Mouse (Mus musculus) lung, postnatal 14 days (tissue): ENCODE results near the gene Lmna.

Source experiments
- DNase-seq: peaks from one replicate; pipeline ENCODE4 v3.0.0; 2021

The Lmna gene

DNA sequence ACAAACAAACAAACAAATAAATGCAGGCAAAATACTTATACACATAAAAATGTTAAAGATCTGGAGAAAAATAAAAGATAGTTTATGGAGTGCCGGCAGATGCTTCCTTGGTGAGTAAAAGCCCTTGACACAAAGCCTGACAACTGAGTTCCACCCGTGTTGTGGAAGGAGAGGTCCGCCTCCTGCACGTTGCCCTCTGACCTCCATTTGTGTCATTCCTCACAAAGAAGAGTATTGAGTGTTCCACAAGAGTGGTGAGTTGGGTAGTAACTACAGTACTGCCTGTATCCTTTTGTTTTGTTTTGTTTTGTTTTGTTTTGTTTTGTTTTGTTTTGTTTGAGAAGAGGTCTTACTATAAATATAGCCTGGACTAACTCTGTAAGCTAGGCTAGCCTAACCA is 10.2 kb downstream of the Lmna start:
- no peak for DNase-seq

DNA sequence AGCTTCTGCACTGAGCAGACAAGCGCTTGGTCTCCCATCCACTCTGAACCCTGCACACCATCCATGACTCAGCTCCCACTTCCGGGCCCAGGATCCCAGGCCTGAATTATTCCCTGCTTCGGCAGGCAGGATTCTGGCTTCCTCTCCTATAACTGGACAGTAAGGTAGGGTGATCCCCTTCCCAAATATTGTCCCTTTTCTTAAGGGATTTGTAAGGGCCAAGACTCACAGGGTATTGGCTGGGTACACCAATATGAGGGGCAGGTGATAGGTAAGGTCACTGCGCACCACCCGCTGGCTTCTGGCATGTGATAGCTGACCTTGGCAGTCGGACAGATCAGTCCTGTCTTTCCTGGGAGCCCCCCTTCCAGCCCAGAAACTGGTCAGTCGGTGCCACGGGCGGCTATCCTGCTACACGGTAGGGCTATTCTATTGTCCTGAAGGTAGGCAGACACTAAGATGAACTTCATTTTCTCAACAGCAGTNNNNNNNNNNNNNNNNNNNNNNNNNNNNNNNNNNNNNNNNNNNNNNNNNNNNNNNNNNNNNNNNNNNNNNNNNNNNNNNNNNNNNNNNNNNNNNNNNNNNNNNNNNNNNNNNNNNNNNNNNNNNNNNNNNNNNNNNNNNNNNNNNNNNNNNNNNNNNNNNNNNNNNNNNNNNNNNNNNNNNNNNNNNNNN is 13.9 kb downstream of the Lmna start:
- no peak for DNase-seq

DNA sequence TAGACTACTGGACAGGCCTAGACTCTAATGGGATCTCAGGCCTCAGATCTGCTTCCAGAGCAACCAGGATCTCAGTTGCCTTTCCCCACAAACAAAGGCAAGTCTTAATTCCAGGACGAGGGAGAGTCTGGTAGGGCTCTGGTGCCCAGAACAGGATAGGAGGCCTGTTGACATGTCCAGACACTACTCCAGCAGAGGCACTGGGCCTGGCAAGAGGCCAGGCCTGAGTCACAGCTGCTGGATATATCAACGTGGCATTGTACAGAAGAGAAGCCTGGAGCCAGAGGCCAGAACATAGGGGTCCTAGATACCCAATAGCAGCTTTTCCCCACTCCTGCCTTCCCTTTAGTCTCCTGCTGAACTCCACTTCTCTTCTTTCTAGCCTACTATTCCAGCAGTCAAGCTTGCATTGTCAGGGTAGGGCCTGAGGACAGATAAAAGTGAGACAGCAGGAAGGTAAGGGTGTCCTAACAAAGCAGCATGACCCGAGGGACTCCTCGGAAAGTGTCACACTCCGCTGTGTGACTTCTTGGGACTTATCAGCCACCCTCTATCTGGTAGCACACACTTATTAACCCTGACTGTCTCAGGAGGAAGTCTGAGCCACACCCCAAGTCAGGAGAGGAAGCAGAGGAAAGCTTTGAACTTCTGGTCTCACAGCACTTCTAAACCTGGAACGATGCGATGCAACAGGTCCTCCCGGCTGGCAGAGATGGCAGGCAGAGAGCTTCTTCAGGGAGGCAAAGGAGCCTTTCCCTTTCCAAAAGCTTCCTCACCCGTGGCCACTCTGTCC is 14.7 kb downstream of the Lmna start:
- peak; percentile 66 for DNase-seq

DNA sequence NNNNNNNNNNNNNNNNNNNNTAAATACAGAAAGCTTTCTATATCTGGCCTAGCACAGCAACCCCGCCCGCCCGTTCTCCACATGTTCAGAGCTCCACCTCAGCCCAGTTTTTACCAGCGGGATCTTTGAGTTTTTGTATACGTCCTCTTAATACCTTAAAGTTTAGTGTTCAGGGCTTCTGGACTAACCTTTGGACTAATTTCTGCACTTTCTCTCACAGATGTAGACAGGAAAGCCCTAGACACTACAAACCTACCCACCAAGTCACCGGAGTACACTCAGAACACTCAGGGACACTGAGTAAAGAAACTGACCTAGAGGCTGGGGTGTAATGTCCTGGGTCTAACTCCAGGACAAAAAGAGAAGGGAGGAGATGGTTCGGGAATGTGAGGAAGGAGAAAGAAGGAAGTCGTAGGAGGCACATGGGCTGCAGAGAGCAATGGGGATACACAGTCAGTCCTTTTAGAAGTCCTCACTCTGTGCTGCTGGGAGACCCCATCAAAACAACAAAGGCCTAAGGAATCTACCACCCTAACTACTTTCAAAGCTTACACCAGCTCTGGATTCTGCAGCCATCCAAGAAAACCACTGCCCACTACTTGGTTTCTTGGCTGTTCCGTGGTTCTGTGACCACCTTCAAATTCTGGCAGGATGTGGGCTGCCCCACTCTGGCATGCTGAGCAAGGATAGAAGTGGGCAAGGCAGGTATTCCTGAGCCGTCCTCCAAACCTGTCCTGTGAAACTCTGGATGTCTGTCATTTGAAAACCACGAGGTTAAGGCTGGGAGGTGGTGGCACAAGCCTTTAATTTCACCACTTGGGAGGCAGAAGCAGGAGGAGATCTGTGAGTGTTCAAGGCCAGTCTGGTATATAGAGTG is 15.8 kb downstream of the Lmna start:
- no peak for DNase-seq

DNA sequence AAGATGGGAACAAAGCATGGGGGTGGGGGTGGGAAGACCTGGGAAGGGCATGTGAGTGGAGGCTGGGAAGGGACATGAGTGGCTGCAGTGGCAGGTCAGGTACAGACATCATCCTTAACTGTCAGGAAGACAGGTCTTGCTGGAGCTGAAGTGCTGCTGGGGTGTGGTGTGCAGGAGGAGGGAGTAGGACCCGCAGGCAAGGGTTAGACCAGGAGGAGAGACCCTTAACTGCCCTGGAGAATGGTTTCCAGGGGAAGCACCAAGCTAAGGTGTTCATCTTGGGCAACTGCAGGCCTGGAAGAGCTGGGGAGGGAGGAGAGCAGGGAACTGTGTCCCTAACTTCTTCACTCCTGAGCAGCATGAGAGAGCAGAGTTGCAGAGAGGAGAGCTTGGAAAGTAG is 22.4 kb downstream of the Lmna start:
- no peak for DNase-seq

DNA sequence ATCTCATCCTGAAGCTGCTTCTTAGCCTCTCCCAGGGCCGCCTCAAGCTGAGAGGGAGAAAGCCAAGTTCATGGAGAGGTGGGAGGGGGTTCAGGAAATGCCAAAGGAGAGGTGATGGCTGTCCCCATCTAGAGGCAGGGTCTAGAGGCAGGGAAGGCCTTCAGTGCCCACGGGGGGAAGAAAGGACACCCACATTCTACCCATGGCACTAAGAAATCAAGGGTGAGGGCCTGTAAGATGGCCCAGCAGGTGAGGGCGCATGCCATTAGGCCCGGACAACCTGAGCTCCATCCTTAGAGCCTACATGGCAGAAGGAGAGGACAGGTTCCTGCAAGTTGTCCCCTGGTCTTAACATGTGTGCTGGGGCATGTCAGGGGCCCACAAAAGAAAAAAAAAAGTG is 22.9 kb downstream of the Lmna start:
- DNase-seq, result no peak

DNA sequence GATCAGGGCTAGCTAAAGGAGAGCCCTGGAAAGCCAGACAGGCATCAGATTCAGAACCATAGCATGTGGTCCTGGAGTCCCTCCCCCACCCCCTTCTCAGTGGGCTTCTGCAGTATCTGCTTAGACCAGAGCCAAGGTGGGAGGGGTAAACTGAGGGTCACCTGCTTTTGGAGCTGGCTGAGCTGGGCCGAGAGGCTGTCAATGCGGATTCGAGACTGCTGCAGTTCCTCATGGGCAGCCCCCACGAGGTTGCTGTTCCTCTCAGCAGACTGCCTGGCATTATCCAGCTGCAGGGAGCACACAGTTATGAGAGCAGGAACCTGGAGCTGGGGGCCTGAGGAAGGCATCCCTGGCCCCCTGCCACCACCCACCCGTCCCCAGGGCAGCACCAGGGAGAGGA is 23.7 kb downstream of the Lmna start:
- no peak for DNase-seq

DNA sequence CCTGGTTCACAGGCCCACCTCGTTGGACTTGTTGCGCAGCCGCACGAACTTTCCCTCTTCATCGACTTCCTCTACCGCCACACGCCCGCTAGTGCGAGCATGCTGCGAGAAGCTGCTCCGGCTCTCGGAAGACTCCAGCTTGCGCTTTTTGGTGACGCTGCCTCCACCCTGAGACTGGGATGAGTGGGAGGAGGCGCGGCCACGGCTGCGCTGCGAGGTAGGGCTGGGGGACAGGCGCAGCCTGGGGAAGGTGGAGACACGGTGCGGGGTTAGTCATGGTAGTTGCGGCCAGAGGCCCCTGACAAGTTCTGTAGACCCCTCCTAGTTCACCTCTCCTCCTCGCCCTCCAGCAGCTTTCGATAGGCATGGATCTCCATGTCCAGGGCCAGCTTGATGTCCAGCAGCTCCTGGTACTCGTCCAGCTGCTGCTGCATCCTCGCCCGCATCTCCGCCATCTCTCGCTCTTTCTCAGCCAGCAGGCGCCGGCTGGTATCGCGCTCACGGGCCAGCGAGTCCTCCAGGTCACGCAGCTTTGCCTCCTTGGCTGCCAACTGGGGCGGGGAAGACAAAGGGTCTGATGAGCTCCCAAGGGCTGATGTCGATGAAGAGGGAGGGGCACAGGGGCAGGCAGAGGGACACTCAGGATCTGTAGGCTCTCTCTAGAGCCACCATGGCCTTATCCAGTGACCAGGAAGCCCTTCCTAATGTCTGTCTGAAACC is 25.0 kb downstream of the Lmna start:
- DNase-seq, result no peak

DNA sequence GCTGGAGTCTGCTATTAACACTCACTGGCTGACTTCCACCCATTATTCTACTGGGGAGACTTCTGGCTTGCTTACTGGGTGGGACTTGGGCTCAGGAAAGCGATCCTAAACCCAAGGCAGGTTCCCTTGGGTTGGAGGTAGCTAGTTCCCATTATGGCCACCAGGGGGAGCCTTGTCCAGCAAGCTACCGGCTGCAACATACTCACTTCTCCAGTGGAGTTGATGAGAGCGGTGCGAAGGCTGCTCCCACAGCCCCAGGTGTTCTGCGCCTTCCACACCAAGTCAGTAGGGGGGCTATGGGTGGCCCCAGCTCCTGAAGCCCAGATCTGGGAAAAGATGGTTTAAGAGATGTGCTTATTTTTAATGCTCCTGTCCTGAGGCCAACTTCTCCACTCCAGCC is 26.1 kb downstream of the Lmna start:
- DNase-seq, result peak; percentile 85

DNA sequence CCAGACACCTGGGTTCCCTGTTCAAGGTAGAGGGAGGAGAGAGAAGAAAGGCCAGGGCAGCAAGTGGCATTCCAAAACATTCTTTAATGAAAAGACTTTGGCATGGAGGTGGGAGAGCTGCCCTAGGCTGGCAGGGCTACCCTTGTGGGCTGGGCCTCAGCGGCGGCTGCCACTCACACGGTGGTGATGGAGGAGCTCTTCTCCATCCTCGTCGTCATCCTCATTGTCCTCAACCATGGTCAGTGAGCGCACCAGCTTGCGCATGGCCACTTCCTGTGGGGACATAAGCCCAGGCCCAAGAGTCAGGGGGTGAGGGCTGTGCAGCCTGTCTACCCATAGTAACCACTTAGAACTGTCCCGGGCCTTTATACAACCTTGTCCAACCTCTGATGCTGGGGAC is 26.6 kb downstream of the Lmna start:
- DNase-seq, result no peak

DNA sequence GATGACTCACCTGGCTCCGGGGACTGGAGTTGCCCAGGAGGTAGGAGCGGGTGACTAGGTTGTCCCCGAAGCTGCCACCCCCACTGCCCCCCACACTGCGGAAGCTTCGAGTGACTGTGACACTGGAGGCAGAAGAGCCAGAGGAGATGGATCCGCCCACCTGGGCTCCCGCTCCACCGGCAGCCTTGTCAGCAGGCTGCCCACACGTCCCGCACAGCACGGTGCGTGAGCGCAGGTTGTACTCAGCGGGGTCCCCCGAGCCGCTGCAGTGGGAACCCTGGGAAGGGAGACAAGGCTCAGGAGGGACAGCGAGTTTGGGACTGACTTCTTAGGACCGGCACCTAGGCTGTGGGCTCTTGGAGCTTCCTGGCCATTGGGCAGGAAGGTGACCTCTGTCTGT is 27.4 kb downstream of the Lmna start:
- no peak for DNase-seq

DNA sequence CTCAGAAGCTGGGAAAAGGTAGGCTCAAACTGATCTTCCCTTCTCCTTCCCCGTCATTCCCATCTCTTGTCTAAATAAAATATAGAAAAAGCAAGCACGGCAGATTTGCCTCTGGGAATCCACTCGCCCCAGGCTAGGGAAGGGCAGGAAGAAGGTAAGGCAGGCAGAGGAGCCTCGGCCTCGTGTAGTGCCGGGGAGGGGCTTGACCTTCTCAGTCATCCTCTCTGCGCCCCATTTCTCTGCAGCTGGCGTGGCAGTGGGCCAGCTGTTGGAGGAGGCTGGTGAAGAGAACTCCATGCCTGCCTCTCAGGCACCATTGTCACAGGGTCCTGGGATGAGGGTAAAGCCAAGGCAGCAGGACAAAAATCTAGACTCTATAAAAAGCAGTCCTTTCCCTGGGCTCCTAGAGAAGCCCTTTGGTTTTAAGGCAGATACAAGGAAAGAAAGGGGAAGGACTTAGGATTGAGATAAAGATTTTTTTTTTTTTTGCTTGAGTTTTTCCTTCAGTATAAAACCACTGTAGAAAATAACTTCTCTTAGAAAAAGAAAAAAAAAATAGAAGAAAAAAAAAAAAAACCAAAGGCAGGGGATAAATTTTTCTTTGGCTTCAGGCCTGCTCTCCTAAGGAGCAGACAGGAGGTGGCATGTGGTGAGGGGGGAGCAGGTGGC is 28.2 kb downstream of the Lmna start:
- DNase-seq, result no peak

DNA sequence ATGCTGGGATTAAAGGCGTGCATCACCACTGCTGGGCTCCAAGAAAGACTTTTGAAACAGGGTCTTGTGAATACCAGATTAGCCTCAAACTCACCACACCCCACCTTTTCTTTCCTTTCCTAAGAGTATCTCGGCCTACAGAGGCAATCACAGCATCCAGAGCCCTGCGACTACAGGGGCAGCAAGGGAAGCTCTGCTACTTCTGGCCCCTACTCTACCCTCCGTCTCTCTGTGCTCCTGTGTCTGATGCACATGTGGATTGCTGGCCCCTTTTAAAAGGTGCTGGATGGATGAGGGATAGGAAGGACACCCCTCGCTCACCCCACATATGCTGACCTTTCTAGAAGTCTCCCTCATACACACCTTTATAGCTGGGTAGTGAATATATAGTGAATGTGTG is 29.1 kb downstream of the Lmna start:
- DNase-seq, result no peak

DNA sequence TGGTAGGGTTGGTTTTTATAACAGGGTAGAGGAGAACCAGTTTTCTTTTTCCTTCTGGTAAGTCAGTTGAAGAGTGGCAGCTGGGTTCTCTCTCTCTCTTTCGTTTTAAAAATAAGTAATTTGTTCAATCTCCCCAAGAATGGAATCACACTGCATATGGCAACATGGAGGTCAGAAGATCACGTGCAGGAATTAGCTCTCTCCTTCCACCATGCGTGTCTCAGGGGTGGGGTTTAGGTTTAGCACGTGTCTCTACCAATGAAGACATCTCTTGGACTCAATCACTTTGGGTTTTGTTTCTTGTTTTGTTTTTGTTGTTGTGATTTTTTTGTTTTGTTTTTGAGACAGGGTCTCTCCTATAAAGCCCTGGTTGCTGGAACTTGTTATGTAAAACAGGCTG is 29.9 kb downstream of the Lmna start:
- DNase-seq, result no peak

DNA sequence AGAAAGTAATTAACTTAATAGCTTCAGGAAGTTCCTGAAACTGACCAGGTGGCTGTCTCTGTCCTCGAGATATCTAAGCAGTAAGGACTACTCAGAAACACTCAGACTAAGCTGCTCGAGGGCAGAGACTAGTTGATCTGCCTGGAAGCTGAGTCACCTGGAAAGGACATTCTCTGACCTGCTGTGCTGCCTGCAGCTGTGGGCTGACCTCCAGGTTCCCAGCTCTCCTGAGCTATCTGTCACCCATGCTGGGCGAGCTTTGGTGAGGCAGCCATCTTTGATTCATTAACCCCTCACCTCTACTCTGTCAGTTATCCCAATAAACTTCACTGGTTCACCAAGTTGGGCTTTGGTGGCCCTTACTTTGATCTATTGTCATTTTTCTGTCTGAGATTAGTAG is 30.6 kb downstream of the Lmna start:
- no peak for DNase-seq

DNA sequence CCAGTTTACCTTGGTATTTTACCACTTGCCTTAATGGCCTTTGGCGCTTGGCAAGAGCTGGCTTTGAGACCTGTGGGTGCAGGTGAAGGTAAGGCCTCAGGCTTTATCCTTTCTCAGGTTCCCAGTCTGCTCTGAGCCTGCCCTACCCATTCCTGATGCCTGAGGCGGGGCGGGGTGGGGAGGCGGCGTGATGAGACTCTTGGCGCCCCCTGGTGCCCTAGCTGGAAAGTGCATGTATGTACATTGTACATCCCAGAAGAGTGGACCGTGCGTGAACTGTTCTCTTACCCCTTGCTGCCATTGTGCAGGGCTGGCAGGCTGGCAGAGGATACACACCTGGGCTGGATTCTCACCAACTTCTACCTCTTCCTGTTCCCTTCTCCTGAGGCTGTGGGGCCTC is 32.0 kb downstream of the Lmna start:
- DNase-seq, result peak; percentile 90

DNA sequence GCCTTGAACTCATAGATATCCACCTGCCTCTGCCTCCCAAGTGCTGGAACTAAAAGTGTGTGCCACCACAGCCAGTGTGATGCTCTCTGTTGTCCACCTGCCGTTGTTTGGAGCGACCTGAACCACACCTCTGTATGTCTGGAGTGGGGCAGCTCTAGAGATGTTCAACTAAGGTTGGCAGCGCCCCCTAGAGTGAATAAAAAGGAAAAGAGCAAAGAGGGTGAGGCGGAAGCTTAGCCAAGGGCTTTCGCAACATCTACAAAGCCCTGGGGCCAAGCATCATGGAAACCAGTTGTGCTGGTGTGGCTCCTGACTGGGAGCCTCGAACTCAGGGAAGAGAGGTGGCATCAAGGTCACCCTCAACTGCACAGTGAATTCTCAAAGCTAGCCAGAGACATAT is 33.4 kb downstream of the Lmna start:
- DNase-seq, result no peak

DNA sequence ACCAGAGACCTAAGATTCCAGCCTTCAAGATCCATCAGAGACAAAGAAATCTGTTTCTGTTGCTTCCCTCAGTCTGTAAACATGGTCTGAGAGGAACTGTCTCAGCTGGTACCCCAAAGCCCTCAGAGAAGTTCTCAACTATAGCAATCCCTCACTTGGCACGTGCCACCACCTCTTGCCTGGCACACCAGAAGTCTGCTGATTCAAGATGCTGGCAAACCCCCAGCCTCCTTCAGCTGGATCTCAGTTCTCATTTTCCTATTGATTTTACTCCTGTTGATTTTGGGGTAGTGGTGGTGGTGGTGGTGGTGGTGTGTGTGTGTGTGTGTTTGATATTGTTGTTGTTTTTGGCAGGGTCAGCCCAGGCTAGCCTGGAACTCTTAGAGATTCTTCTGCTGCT is 36.2 kb downstream of the Lmna start:
- DNase-seq, result no peak

DNA sequence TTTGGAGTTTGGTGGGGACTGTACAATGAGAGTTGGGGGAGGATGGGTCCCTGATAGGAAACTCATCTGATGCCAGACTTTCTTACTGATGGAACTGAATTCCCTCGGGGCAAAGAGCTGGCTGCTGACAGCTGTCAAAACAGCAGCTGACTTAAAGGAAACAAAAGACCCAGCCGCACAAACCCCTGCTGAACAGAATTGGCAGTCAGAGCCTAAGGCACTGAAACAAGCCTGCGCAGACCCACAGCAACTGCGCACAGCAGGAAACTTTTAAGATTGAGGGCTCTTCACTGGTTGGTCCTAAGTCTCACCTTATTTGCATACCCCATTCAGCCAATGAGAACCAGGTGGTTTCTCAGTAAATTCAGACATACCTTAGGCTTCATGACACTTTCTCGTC is 36.7 kb downstream of the Lmna start:
- DNase-seq, result no peak

DNA sequence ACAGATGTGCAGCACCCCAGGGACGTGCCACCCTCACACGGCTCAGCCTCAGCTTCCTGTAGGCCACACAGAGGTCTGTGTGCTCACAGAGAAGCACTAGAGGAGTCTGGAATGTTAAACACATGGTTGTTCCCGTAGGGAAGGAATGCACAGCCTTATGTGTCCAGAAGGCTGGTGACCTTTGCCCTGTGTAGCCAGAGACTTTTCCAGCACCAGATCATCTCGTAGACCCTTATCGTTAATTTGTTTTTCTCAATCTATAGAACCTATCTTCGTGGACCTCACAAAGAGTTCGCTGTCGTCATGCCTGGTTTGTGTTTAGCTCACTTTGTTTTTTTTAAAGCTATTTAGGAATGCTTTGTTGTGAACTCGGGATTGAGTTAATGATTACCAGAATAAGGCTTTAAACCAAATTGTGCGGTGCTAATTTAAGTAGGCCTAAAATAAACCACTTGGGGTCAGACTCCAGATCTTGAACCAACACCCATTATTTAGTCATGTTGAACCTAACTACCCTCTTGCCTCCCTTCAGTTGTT is 38.7 kb downstream of the Lmna start:
- DNase-seq, result no peak

DNA sequence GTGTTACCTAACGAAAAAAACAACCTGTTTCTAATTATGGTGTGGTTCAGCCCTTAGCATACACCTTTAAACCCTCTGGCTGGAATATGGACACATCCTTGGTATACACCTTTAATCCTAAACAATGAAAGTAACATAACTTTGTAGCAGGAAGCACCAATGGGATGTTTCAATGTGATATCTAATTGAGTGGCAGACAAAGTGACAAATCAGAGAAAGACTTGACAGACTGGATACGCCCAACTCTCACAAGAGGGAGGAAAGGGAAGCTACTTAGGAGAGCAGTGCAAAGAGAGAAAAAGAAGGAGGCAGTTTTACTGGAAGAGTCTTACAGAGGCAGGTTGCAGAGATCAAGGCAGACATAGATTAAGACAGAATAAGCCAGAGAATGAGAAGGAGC is 40.3 kb downstream of the Lmna start:
- DNase-seq, result no peak

DNA sequence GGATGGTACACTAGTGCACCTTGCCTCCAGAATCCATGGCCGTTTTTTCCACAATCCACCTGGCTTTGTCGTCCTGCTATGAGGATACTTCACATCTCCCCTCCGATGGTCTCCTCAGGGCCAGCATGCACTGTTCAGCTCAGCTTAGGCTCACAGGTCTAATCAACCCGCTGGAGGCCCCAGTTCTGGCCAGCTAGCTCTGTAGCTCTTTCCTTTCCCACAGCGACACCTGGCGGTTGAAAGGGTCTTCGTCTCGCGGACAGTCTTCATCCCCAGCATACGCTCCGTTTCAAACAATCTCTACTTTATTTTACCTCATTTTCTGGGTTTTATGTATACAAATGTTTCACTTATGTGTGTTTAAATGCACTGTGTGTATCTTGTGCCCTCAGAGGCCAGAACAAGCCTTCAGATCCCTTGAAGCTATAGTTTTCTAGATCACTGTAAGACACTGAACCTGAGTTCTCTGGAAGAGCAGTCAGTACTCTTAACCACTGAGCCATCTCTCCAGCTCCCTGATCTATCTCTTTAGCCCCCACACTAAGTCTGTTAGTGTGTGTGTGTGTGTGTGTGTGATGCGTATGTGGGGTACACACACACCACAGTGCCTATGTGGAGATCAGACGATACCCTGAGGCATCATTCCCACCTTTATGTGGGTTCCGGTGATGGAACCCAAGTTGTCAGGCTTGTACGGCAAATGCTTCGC is 42.5 kb downstream of the Lmna start:
- peak; percentile 96 for DNase-seq
